Mouse (Mus musculus) lung, postnatal 36 days (tissue): ENCODE measurements at regions not wholly inside any gene's neighbourhood (a gene's known extent, or its start where the extent isn't known, plus 50 kb on each side); places are given as distances from the start of the nearest gene placed in this dataset.

ENCODE experiments used
- DNase-seq: peaks from one replicate; pipeline ENCODE4 v3.0.0; 2022; ENCODE audit warnings: mixed read lengths

DNA sequence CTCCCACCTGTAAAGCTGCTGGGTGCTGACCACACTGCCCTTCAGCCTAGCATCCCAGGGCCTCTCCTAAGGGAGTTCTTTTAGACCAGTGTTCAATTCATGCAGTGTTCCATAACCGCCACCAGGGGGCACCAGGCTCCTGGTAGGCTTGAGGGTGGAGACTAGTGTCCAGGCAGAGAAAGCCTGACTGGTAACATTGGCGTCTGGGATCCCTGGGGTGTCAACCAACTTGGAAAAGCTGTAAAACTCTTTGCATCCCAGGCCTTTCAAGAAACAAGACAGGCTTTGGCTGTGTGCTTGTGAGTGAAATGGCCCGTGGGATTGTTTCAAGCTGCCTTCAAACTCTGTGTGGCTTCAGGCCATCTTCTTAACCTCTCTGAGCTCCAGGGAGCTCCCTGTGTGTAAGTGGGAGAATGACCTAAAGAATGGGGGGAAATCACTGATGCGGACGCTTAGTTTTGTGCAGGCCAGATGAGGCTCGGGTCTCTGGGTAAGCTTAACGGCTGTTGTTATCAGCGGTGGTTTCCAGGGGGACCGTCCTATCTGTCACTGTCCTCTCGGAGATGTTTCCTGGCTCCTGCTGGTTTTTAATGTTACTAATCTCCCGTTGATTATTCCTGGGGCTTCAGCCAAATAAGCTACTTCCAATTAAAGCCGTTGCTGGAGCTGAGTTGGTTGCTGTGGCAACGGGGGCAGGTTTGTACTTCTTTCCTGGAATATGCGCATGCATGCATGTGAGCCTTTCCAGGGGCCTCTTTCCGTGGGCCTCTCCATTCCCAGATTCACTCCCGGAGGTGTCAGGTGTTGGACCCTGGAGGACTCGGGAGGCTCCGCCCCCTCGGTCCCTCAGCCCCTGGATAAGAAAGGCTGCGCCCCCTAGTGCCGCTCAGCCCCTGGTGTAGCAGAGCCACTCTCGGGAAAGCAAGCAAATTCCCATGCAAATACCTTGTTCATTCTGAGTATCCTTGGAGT is 147.6 kb upstream of the Kcnab2 start:
- DNase-seq = peak; percentile 4

DNA sequence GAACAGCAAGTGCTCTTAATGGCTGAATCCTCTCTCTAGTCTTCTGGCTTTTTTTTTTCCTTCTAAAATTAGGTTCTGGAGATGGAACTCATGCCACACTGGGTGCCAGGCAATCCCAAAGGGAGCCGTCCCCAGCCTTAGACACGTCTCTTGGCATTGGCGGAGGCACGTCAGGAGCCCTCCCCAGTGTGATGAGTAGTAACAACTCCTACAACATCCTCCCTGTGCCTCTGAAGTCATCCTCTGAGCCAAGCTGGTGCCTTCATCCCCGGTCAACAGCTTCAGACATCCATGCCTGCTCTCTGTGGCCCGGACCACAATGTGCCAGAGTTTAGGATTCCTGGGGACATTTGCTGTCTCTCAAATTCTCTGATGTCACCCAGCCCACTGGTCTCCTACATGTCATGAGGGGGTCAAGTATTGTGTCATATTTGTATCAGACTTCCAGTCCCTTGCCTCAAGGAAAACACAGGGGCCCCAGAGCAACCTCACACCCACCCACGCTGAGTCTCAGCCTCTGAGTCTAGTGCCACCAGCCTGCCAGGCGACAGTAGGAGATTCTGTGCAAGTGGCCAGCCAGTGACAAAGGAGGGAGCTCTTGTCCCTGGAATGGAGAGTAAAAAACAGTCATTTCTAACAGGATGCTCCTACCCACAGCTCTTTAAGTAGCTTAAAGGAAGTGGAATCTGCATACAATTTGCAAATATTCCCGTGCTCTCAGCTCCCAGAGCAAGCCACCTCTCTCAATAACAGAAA is 144.5 kb upstream of the Kcnab2 start:
- no peak for DNase-seq

DNA sequence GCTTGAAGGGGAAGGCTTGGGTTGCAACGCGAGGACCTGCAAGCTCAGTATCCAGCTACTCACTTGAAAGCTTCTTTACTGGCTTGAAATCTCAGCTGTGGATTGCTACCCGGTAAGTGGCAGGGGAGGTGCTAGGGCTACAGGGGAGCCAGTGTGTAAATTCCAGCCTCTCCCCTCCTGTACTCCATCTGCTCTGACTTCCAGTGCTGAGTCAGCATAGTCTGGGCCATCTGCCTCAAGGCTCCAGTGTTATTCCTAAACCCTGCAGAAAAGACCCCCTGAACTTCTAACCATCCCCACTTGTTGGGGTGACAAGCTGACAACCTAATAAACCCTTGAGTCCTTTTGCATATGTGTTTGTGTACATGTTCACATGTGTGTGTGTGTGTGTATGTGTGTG is 140.0 kb upstream of the Kcnab2 start:
- DNase-seq = no peak

DNA sequence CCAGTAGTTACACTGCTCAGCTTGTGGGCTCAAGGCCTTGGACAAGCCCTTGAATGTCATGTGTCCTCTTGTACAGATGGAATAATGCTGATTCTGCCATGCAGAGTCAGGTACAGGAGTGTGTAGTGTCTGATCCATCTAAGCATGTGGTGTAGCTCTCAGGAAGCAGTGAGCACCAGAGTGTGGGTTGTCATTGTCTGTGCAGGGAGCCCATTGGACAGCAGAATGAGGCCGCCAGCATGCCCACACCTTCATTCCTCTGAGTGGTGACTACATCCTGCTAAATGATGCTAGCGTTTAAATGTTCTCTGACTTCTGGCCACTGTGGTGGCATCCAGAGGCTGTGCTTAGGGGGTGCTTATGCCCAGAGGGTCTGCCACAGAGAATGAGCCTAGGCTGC is 137.5 kb upstream of the Kcnab2 start:
- DNase-seq = no peak

DNA sequence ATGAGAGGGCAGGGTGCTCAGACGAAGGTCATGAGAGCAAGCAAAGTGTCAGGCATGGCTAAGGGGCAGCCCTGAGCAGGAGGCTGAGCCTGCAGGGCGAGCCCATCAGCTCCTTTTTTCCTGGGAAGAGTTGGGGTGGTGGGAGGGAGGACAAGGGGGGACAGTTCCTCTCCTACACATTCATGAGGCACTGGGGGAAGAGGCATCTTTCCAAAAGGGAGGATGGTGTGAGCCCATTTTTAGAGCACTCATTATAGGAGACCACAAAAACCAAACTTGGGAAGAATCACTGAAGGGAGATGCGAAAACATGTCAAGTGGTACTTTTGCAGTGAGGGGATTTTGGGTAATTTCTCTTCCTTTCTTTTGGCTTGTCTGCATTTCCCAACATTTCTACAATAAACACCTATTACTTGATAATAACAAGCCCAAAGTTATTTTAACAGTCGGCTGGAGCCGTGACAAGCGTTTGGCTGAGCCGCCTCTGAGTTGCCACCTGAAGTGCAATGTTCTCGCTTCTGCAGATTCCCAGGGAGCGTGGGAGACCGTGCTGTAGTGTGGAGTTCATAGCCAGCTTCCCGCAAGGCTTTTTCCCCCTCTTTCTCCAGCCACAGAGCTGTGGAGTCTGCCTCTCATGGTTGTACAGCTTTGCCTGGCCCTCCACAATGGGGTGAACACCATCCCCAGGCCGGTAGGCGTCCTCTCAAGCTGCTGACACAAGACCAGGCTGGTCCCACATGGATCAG is 136.9 kb upstream of the Kcnab2 start:
- DNase-seq = no peak
